Mouse (Mus musculus) bone marrow, adult 2 months (tissue): ENCODE measurements around the gene Dmrta1. TPM values are rescaled to one million over a fixed set of nuclear protein-coding genes. Genes with fewer than 3 reads are reported as not detected.

Experiments used
- H3K27ac ChIP-seq: fragments of 200-500 bp; 2 replicates; pipeline ENCODE4 v1.5.1; 2012; ENCODE audit warnings: low read depth, mild to moderate bottlenecking, control low read depth, inconsistent platforms, low read length; ENCODE audit not compliant: control insufficient read depth, poor library complexity, insufficient read depth
- H3K4me1 ChIP-seq: fragments of 200-500 bp; 2 replicates; pipeline ENCODE4 v1.6.1; 2011; ENCODE audit warnings: low read length; ENCODE audit not compliant: control insufficient read depth, insufficient read depth
- H3K4me3 ChIP-seq: fragments of 200-500 bp; replicated peaks from 2 replicates; pipeline ENCODE3; 2011; ENCODE audit warnings: mild to moderate bottlenecking, low read depth, low read length, control low read depth; ENCODE audit not compliant: control insufficient read depth
- CTCF ChIP-seq: fragments of 200-500 bp; IDR thresholded peaks from 2 replicates; pipeline ENCODE4 v1.5.1; 2011; ENCODE audit warnings: low read length, control low read depth; ENCODE audit not compliant: control insufficient read depth, insufficient read depth
- POLR2A ChIP-seq: fragments of 200-500 bp; IDR thresholded peaks from 2 replicates; pipeline ENCODE4 v1.6.1; 2011; ENCODE audit warnings: low read depth, mild to moderate bottlenecking, control low read depth, low read length, borderline replicate concordance; ENCODE audit not compliant: control insufficient read depth
- WGBS: fragments of 180-500 bp; shearing (Covaris S2); methylation state at CpG from one replicate; pipeline ENCODE4 v1.1.7; 2018; 5-methylcytosine and 5-hydroxymethylcytosine counted together
- polyA plus RNA-seq: library from polyadenylated mRNA; stranded (reverse); fragments of >200 nt; gene quantifications from 2 replicates; pipeline ENCODE4 v1.2.4, GENCODE M21; 2011; ENCODE audit warnings: low replicate concordance; ENCODE audit not compliant: missing spikeins, insufficient read depth, insufficient read length

The Dmrta1 gene
- 0.72 TPM in 1 of 2 replicates, not detected in the other for polyA plus RNA-seq

GRCm38 (mm10) chr4:89679195-89679594 lies at the start of gene Dmrta1:
Gene Dmrta1 (plus strand): TSS chr4:89679436.
- WGBS = 63% methylated on average over 5 of the region's 5 CpGs
- Histone ChIP-seq H3K27ac (no peak within 1 kb of the TSS), H3K4me3 (no peak within 1 kb of the TSS), H3K4me1 (no peaks in the 10 kb centered on the region)
- no peak for TF ChIP-seq POLR2A
- no peak for TF ChIP-seq CTCF

DNA sequence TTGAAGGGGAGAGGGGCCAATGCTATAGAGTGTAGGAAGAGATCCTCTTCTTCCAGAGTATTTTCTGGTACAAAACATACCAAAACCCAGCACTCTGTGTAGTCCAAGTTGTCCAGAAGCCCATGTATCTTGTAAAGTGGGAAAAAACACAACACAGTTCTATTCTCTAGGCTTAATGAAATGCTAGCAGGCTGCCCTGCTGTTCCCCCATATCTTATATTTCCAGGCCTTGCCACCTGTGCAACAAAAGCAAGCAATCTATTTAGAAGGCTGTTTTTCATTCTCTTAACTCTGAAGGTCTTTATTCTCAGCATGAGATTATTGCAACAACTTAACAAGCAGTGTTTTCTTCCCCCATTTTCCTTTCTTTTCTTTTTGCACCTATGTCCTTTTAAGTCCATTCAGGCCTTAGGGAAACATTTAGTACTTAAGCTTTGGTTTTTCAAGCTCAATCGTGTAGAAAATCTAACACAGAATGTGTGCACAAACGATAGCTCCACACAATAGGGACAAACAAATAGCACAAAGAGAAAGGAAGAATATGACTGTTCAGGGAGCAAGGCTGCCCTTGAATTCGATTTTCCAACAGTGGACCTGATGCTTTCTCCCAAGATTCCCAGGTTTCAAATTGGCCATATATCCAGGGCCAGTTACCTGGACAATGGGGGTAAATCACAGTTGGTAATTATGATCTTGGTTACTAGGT lies 48.7 kb upstream of the Dmrta1 start:
- Histone ChIP-seq H3K4me3 (no peak overlapping the region), H3K27ac (no peak overlapping the region), H3K4me1 (no peaks in the 10 kb centered on the region)
- TF ChIP-seq CTCF = no peak
- TF ChIP-seq POLR2A = no peak
- 58% methylated on average over 3 of the region's 3 CpGs for WGBS

GRCm38 (mm10) chr4:89631560-89631959 lies 47.7 kb upstream of the Dmrta1 start:
- H3K27ac ChIP-seq = no peak overlapping the region

GRCm38 (mm10) chr4:89638651-89639050 lies 40.6 kb upstream of the Dmrta1 start:
- Histone ChIP-seq H3K4me3 (no peak overlapping the region), H3K27ac (no peak overlapping the region), H3K4me1 (no peaks in the 10 kb centered on the region)
- WGBS = 62% methylated on average over 6 of the region's 6 CpGs
- TF ChIP-seq POLR2A (no peak), CTCF (no peak)

More at GRCm38 (mm10) chr4:89631560-89631959, 47.7 kb upstream of the Dmrta1 start:
- Histone ChIP-seq H3K4me3 (no peak overlapping the region), H3K4me1 (no peaks in the 10 kb centered on the region)
- TF ChIP-seq CTCF = no peak
- TF ChIP-seq POLR2A = no peak
- 70% methylated on average over 6 of the region's 6 CpGs for WGBS

GRCm38 (mm10) chr4:89644235-89645115 lies 34.8 kb upstream of the Dmrta1 start:
- 68% methylated on average over 9 of the region's 9 CpGs for WGBS
- TF ChIP-seq CTCF (no peak), POLR2A (no peak)
- no peak overlapping the region for H3K4me3 ChIP-seq

DNA sequence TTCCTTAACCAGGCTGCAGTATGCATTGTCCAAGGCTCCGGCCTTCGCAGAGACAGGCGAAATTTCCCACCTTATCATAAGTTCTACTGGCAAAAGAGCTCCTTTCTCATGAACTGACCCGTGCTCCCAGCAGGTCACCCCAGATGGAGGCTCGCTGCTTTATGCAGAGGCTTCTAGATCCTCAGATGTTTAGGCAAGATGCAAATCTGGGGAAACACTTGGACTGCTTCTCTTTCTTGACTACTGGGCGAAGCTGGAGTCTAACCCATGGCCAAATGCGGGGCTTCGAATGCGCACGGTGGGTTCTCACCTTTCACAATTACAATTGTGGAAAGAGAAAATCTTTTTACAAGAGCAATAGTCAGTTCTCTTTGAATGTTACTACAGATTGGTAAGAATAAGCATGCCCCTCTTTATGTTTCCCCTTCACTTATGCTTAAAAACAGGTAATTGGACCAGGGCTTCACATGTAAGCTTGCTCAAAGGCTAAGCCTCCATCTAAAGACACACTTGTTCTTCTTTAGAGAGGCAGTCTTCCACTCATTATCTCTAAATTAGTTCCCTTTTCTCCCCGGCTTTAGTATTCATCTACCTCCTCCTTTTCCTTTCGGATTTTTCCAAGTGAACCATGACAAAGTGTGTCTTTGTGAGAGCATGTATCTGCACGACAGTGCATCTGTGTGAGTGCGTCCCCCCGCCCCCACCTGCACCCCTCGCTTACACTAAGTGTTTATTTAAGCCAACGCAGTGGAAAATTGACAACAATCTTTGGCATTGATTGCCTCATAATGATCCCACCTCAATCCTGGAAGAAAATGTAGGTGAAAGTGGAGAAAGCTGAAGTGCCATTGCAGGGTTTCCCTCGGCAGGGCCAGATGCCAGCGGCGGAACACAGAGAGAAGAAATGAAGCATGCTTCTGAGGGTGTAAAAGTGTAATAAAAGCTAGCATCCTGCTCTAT lies 28.6 kb upstream of the Dmrta1 start:
- no peak overlapping the region for H3K4me3 ChIP-seq
- WGBS = 79% methylated on average over 20 of the region's 20 CpGs
- TF ChIP-seq POLR2A (no peak), CTCF (no peak)

More at GRCm38 (mm10) chr4:89644235-89645115, 34.8 kb upstream of the Dmrta1 start:
- Histone ChIP-seq H3K27ac (no peak overlapping the region), H3K4me1 (no peaks in the 10 kb centered on the region)

GRCm38 (mm10) chr4:89651312-89651686 lies 27.9 kb upstream of the Dmrta1 start:
- H3K4me3 ChIP-seq = no peak overlapping the region
- TF ChIP-seq CTCF (no peak), POLR2A (no peak)
- H3K27ac ChIP-seq = no peak overlapping the region
- WGBS = 68% methylated on average over 2 of the region's 2 CpGs
- no peaks in the 10 kb centered on the region for H3K4me1 ChIP-seq

More for the DNA sequence above, 28.6 kb upstream of the Dmrta1 start:
- no peaks in the 10 kb centered on the region for H3K4me1 ChIP-seq
- no peak overlapping the region for H3K27ac ChIP-seq
